Mouse (Mus musculus) heart, embryonic 11.5 days (tissue): Measurements from ENCODE around the gene Sel1l. TPM values are rescaled to one million over a fixed set of nuclear protein-coding genes. Genes with fewer than 3 reads are reported as not detected.

ENCODE experiments used
- microRNA-seq: library from miRNA; unstranded; fragments of <30 nt; microRNA quantifications from one replicate; pipeline ENCODE4, GENCODE M21; 2016; ENCODE audit warnings: borderline number of aligned reads
- polyA plus RNA-seq: library from polyadenylated mRNA; unstranded; fragments of >200 nt; fragmentation: Nextera tagmentation; extraction: Ambion mirVana; gene quantifications from 2 replicates; pipeline ENCODE4 v1.2.1, GENCODE M21; 2014

Gene Sel1l
- polyA plus RNA-seq, 1 experiment from 2014 or later = 60.8 TPM

Small RNA genes lying within 50 kb of the gene (microRNA-seq; reads per million reads assigned to microRNA genes)
- not detected for gene Gm22015

Other genes starting within 250 kb of the Sel1l start
- 3.5 and 6.7 TPM in 2 replicates for gene Ston2, start 60.8 kb downstream of the Sel1l start, polyA plus RNA-seq